Mouse (Mus musculus) embryonic facial prominence, embryonic 12.5 days (tissue): ENCODE data around the gene Srebf2. TPM values are rescaled to one million over a fixed set of nuclear protein-coding genes. Genes with fewer than 3 reads are reported as not detected.

ENCODE experiments used
- ATAC-seq: fragments of 200-750 bp; cut with Nextera tagmentation; 2 replicates; pipeline ENCODE4 v1.8.0; 2017; ENCODE audit not compliant: insufficient number of reproducible peaks, insufficient read depth, low FRiP score, low TSS enrichment
- H3K27ac ChIP-seq: fragments of 300-500 bp; sonication (generic); 2 replicates; pipeline ENCODE4 v1.5.1; 2016; ENCODE audit warnings: mild to moderate bottlenecking
- H3K27me3 ChIP-seq: fragments of 300-500 bp; sonication (generic); 2 replicates; pipeline ENCODE4 v1.6.1; 2016; ENCODE audit warnings: mild to moderate bottlenecking, moderate library complexity
- H3K36me3 ChIP-seq: fragments of 300-500 bp; sonication (generic); 2 replicates; pipeline ENCODE4 v1.6.1; 2016; ENCODE audit warnings: mild to moderate bottlenecking
- H3K4me1 ChIP-seq: fragments of 300-500 bp; sonication (generic); 2 replicates; pipeline ENCODE4 v1.6.1; 2016
- H3K4me2 ChIP-seq: fragments of 300-500 bp; sonication (generic); replicated peaks from 2 replicates; pipeline ENCODE4 v1.6.1; 2016; ENCODE audit warnings: mild to moderate bottlenecking, moderate library complexity
- H3K4me3 ChIP-seq: fragments of 300-500 bp; sonication (generic); 2 replicates; pipeline ENCODE4 v1.5.1; 2016; ENCODE audit warnings: mild to moderate bottlenecking
- H3K9ac ChIP-seq: fragments of 300-500 bp; sonication (generic); 2 replicates; pipeline ENCODE4 v1.6.1; 2016; ENCODE audit warnings: mild to moderate bottlenecking, moderate library complexity
- H3K9me3 ChIP-seq: fragments of 300-500 bp; sonication (generic); 2 replicates; pipeline ENCODE4 v1.6.1; 2016; ENCODE audit warnings: mild to moderate bottlenecking, moderate library complexity
- WGBS: fragments of 180-500 bp; shearing (Covaris S2); methylation state at CpG from one replicate; pipeline ENCODE4 v1.1.7; 2016; 5-methylcytosine and 5-hydroxymethylcytosine counted together
- polyA plus RNA-seq: library from polyadenylated mRNA; unstranded; fragments of >200 nt; fragmentation: Nextera tagmentation; extraction: Ambion mirVana; gene quantifications from 2 replicates; pipeline ENCODE4 v1.2.1, GENCODE M21; 2016

Gene Srebf2
- polyA plus RNA-seq, 1 experiment from 2014 or later: 200 TPM

GRCm38 (mm10) chr15:82221104-82221860, 74.3 kb downstream of the Srebf2 start:
- Histone ChIP-seq H3K27me3 (peaks cover 73% of the 10 kb centered on the region), H3K27ac (no peak overlapping the region), H3K4me1 (peaks cover 19% of the 10 kb centered on the region), H3K4me3 (no peak overlapping the region), H3K9ac (no peak overlapping the region), H3K36me3 (no peaks in the 10 kb centered on the region), H3K9me3 (no peaks in the 10 kb centered on the region), H3K4me2 (no peak overlapping the region)
- ATAC-seq: no peak
- 50% methylated on average over 14 of the region's 14 CpGs for WGBS

- Histone ChIP-seq H3K4me2 (peak overlapping the region; percentile 65), H3K9me3 (no peaks in the 10 kb centered on the region), H3K27me3 (peaks cover 57% of the 10 kb centered on the region), H3K36me3 (no peaks in the 10 kb centered on the region), H3K4me3 (no peak overlapping the region), H3K9ac (no peak overlapping the region), H3K27ac (no peak overlapping the region), H3K4me1 (peaks cover 14% of the 10 kb centered on the region)
- ATAC-seq: no peak
- WGBS: 48% methylated on average over 7 of the region's 7 CpGs
Observed at GRCm38 (mm10) chr15:82223251-82223650, 76.3 kb downstream of the Srebf2 start.

GRCm38 (mm10) chr15:82223657-82224601, 76.9 kb downstream of the Srebf2 start, which contains the start of gene Tnfrsf13c:
Gene Tnfrsf13c, minus strand, starts transcription at chr15:82224369.
- H3K9ac ChIP-seq: peak within 1 kb of the TSS; percentile 30; the same call in 1 of the 2 replicates

GRCm38 (mm10) chr15:82224602-82225215, 77.7 kb downstream of the Srebf2 start:
- Histone ChIP-seq H3K27ac (no peak overlapping the region), H3K4me1 (peaks cover 17% of the 10 kb centered on the region), H3K9me3 (no peaks in the 10 kb centered on the region), H3K27me3 (peaks cover 51% of the 10 kb centered on the region), H3K36me3 (no peaks in the 10 kb centered on the region), H3K9ac (0 out of 2 replicates have a peak overlapping the region, but pooled peaks have one; percentile 30), H3K4me3 (peak overlapping the region; percentile 30), H3K4me2 (peak overlapping the region; percentile 65)
- 31% methylated on average over 7 of the region's 7 CpGs for WGBS
- 0 out of 2 replicates have a peak, but pooled peaks have one; percentile 2 for ATAC-seq

More at GRCm38 (mm10) chr15:82223657-82224601, 76.9 kb downstream of the Srebf2 start, which contains the start of gene Tnfrsf13c:
- H3K4me3 ChIP-seq: peak within 1 kb of the TSS; percentile 30
- WGBS: under 1% methylated on average over 43 of the region's 44 CpGs
- H3K27me3 ChIP-seq: peaks cover 53% of the 10 kb centered on the region
- no peak for ATAC-seq
- no peaks in the 10 kb centered on the region for H3K36me3 ChIP-seq
- H3K4me1 ChIP-seq: peaks cover 14% of the 10 kb centered on the region
- no peaks in the 10 kb centered on the region for H3K9me3 ChIP-seq
- no peak within 1 kb of the TSS for H3K27ac ChIP-seq
- H3K4me2 ChIP-seq: peak within 1 kb of the TSS; percentile 65

- Histone ChIP-seq H3K9ac (no peak overlapping the region), H3K4me2 (no peak overlapping the region), H3K4me3 (no peak overlapping the region), H3K27me3 (peaks cover 45% of the 10 kb centered on the region), H3K9me3 (no peaks in the 10 kb centered on the region), H3K36me3 (no peaks in the 10 kb centered on the region), H3K27ac (no peak overlapping the region), H3K4me1 (peaks cover 18% of the 10 kb centered on the region)
- WGBS: 93% methylated on average over 5 of the region's 5 CpGs
- no peak for ATAC-seq
Observed at GRCm38 (mm10) chr15:82225769-82226168, 78.8 kb downstream of the Srebf2 start.

- Histone ChIP-seq H3K9ac (no peak overlapping the region), H3K4me1 (0 out of 2 replicates have a peak, but pooled peaks cover 5% of the 10 kb centered on the region), H3K27ac (no peak overlapping the region), H3K4me3 (no peak overlapping the region), H3K9me3 (no peaks in the 10 kb centered on the region), H3K27me3 (peaks cover 16% of the 10 kb centered on the region), H3K4me2 (no peak overlapping the region), H3K36me3 (0 out of 2 replicates have a peak, but pooled peaks cover 4% of the 10 kb centered on the region)
- 34% methylated on average over 11 of the region's 11 CpGs for WGBS
- ATAC-seq: no peak
Observed at GRCm38 (mm10) chr15:82229542-82230045, 82.6 kb downstream of the Srebf2 start.

- peaks cover 10% of the 10 kb centered on the region for H3K27me3 ChIP-seq
- H3K4me1 ChIP-seq: 0 out of 2 replicates have a peak, but pooled peaks cover 4% of the 10 kb centered on the region
- H3K9ac ChIP-seq: no peak overlapping the region
- H3K9me3 ChIP-seq: no peaks in the 10 kb centered on the region
- no peak for ATAC-seq
- H3K27ac ChIP-seq: no peak overlapping the region
- no peak overlapping the region for H3K4me3 ChIP-seq
- 0 out of 2 replicates have a peak, but pooled peaks cover 4% of the 10 kb centered on the region for H3K36me3 ChIP-seq
- 71% methylated on average over 6 of the region's 6 CpGs for WGBS
- no peak overlapping the region for H3K4me2 ChIP-seq
Observed at GRCm38 (mm10) chr15:82230098-82230611, 83.2 kb downstream of the Srebf2 start.

- no peak overlapping the region for H3K27ac ChIP-seq
Observed at GRCm38 (mm10) chr15:82231100-82231499, 84.1 kb downstream of the Srebf2 start.

GRCm38 (mm10) chr15:82231591-82232378, 84.8 kb downstream of the Srebf2 start:
- 0 out of 2 replicates have a peak, but pooled peaks cover 4% of the 10 kb centered on the region for H3K4me1 ChIP-seq
- no peaks in the 10 kb centered on the region for H3K9me3 ChIP-seq
- H3K27ac ChIP-seq: no peak overlapping the region
- no peak overlapping the region for H3K4me2 ChIP-seq
- 68% methylated on average over 11 of the region's 11 CpGs for WGBS
- H3K36me3 ChIP-seq: 0 out of 2 replicates have a peak, but pooled peaks cover 4% of the 10 kb centered on the region
- H3K9ac ChIP-seq: no peak overlapping the region
- no peak overlapping the region for H3K4me3 ChIP-seq
- H3K27me3 ChIP-seq: no peaks in the 10 kb centered on the region
- ATAC-seq: no peak

More at GRCm38 (mm10) chr15:82231100-82231499, 84.1 kb downstream of the Srebf2 start:
- H3K4me2 ChIP-seq: no peak overlapping the region
- no peak for ATAC-seq
- H3K4me1 ChIP-seq: 0 out of 2 replicates have a peak, but pooled peaks cover 4% of the 10 kb centered on the region
- 76% methylated on average over 4 of the region's 4 CpGs for WGBS
- no peak overlapping the region for H3K4me3 ChIP-seq
- H3K36me3 ChIP-seq: 0 out of 2 replicates have a peak, but pooled peaks cover 4% of the 10 kb centered on the region
- 0 out of 2 replicates have a peak, but pooled peaks cover under 1% of the 10 kb centered on the region for H3K27me3 ChIP-seq
- H3K9me3 ChIP-seq: no peaks in the 10 kb centered on the region
- no peak overlapping the region for H3K9ac ChIP-seq

GRCm38 (mm10) chr15:82232651-82233050, 85.7 kb downstream of the Srebf2 start:
- Histone ChIP-seq H3K9ac (no peak overlapping the region), H3K4me3 (no peak overlapping the region)
- no peak for ATAC-seq

More at GRCm38 (mm10) chr15:82232651-82233050, 85.7 kb downstream of the Srebf2 start:
- Histone ChIP-seq H3K9me3 (no peaks in the 10 kb centered on the region), H3K4me1 (0 out of 2 replicates have a peak, but pooled peaks cover 4% of the 10 kb centered on the region), H3K4me2 (no peak overlapping the region), H3K27ac (no peak overlapping the region), H3K27me3 (no peaks in the 10 kb centered on the region), H3K36me3 (0 out of 2 replicates have a peak, but pooled peaks cover 4% of the 10 kb centered on the region)
- WGBS: 70% methylated on average over 4 of the region's 4 CpGs
